Mouse (Mus musculus): ENCODE results near the gene Cd8b1. TPM values are rescaled to one million over a fixed set of nuclear protein-coding genes. Genes with fewer than 3 reads are reported as not detected.

The Cd8b1 gene
- polyA plus RNA-seq (2015; fragmentation: Nextera tagmentation; extraction: Ambion mirVana) = 0.12 TPM in 1 of 2 replicates, not detected in the other

GRCm38 (mm10) chr6:71322491-71322921 lies at the start of gene Cd8b1:
Gene Cd8b1 (plus strand): TSS chr6:71322788.
- Histone ChIP-seq H3K27ac (replicated peaks) (no peak within 1 kb of the TSS), H3K4me1 (no peaks in the 10 kb centered on the region), H3K9me3 (no peaks in the 10 kb centered on the region), H3K4me2 (no peak within 1 kb of the TSS), H3K9ac (no peak within 1 kb of the TSS), H3K27me3 (replicated peaks) (no peaks in the 10 kb centered on the region), H3K4me3 (no peak within 1 kb of the TSS), H3K36me3 (no peaks in the 10 kb centered on the region)
- ATAC-seq (ENCODE audit: extremely low read depth, insufficient number of reproducible peaks, low FRiP score, low TSS enrichment) = no peak
- WGBS = 70% methylated on average over 7 of the region's 7 CpGs

GRCm38 (mm10) chr6:71273715-71274114 lies 48.9 kb upstream of the Cd8b1 start:
- 85% methylated on average over 1 of the region's 1 CpGs for WGBS
- no peak overlapping the region for H3K27ac ChIP-seq (replicated peaks)
- H3K9ac ChIP-seq = no peak overlapping the region
- no peaks in the 10 kb centered on the region for H3K36me3 ChIP-seq
- no peaks in the 10 kb centered on the region for H3K9me3 ChIP-seq
- peaks cover 37% of the 10 kb centered on the region for H3K4me1 ChIP-seq
- ATAC-seq (ENCODE audit: extremely low read depth, insufficient number of reproducible peaks, low FRiP score, low TSS enrichment) = no peak
- H3K27me3 ChIP-seq (replicated peaks) = no peaks in the 10 kb centered on the region
- H3K4me3 ChIP-seq = no peak overlapping the region
- H3K4me2 ChIP-seq = no peak overlapping the region; the same call in 1 of the 2 replicates

- Histone ChIP-seq H3K27me3 (replicated peaks) (no peaks in the 10 kb centered on the region), H3K4me1 (peaks cover 28% of the 10 kb centered on the region), H3K27ac (replicated peaks) (no peak overlapping the region), H3K9me3 (no peaks in the 10 kb centered on the region), H3K4me2 (no peak overlapping the region), H3K4me3 (no peak overlapping the region), H3K9ac (no peak overlapping the region; the same call in 1 of the 2 replicates), H3K36me3 (no peaks in the 10 kb centered on the region)
- 77% methylated on average over 1 of the region's 1 CpGs for WGBS
- no peak for ATAC-seq (ENCODE audit: extremely low read depth, insufficient number of reproducible peaks, low FRiP score, low TSS enrichment)
These were observed 48.0 kb upstream of the Cd8b1 start for GRCm38 (mm10) chr6:71274621-71275020.

- H3K4me2 ChIP-seq = no peak overlapping the region
- H3K36me3 ChIP-seq = peaks cover 17% of the 10 kb centered on the region
- no peak overlapping the region for H3K4me3 ChIP-seq
- H3K4me1 ChIP-seq = no peaks in the 10 kb centered on the region
- no peak overlapping the region for H3K27ac ChIP-seq (replicated peaks)
- ATAC-seq (ENCODE audit: extremely low read depth, insufficient number of reproducible peaks, low FRiP score, low TSS enrichment) = no peak
- 45% methylated on average over 1 of the region's 1 CpGs for WGBS
- H3K9ac ChIP-seq = no peak overlapping the region
- H3K27me3 ChIP-seq (replicated peaks) = no peaks in the 10 kb centered on the region
- H3K9me3 ChIP-seq = no peaks in the 10 kb centered on the region
These were observed 43.2 kb upstream of the Cd8b1 start for GRCm38 (mm10) chr6:71279418-71279817.

GRCm38 (mm10) chr6:71293509-71293908 lies 29.1 kb upstream of the Cd8b1 start:
- WGBS = 83% methylated on average over 14 of the region's 14 CpGs

GRCm38 (mm10) chr6:71295303-71295702 lies 27.3 kb upstream of the Cd8b1 start:
- H3K4me2 ChIP-seq = no peak overlapping the region
- H3K4me3 ChIP-seq = no peak overlapping the region
- H3K27me3 ChIP-seq (replicated peaks) = no peaks in the 10 kb centered on the region
- ATAC-seq (ENCODE audit: extremely low read depth, insufficient number of reproducible peaks, low FRiP score, low TSS enrichment) = no peak
- H3K27ac ChIP-seq (replicated peaks) = no peak overlapping the region
- WGBS = 68% methylated on average over 6 of the region's 6 CpGs
- H3K9ac ChIP-seq = no peak overlapping the region
- no peaks in the 10 kb centered on the region for H3K4me1 ChIP-seq
- H3K9me3 ChIP-seq = no peaks in the 10 kb centered on the region
- no peaks in the 10 kb centered on the region for H3K36me3 ChIP-seq

More at GRCm38 (mm10) chr6:71293509-71293908, 29.1 kb upstream of the Cd8b1 start:
- Histone ChIP-seq H3K4me2 (no peak overlapping the region), H3K9me3 (peaks cover 7% of the 10 kb centered on the region; the same call in 1 of the 2 replicates), H3K27me3 (replicated peaks) (no peaks in the 10 kb centered on the region), H3K36me3 (no peaks in the 10 kb centered on the region), H3K4me3 (no peak overlapping the region), H3K9ac (no peak overlapping the region), H3K27ac (replicated peaks) (no peak overlapping the region), H3K4me1 (no peaks in the 10 kb centered on the region)
- no peak for ATAC-seq (ENCODE audit: extremely low read depth, insufficient number of reproducible peaks, low FRiP score, low TSS enrichment)

GRCm38 (mm10) chr6:71298051-71298450 lies 24.5 kb upstream of the Cd8b1 start:
- Histone ChIP-seq H3K27me3 (replicated peaks) (no peaks in the 10 kb centered on the region), H3K4me2 (no peak overlapping the region), H3K4me3 (no peak overlapping the region), H3K4me1 (0 out of 2 replicates have a peak, but pooled peaks cover 2% of the 10 kb centered on the region), H3K27ac (replicated peaks) (no peak overlapping the region), H3K36me3 (no peaks in the 10 kb centered on the region), H3K9ac (no peak overlapping the region), H3K9me3 (no peaks in the 10 kb centered on the region)
- 58% methylated on average over 2 of the region's 2 CpGs for WGBS
- ATAC-seq (ENCODE audit: extremely low read depth, insufficient number of reproducible peaks, low FRiP score, low TSS enrichment) = no peak

- Histone ChIP-seq H3K4me2 (no peak overlapping the region), H3K4me3 (no peak overlapping the region), H3K27me3 (replicated peaks) (no peaks in the 10 kb centered on the region), H3K9ac (no peak overlapping the region), H3K27ac (replicated peaks) (no peak overlapping the region), H3K9me3 (no peaks in the 10 kb centered on the region), H3K4me1 (0 out of 2 replicates have a peak, but pooled peaks cover 2% of the 10 kb centered on the region), H3K36me3 (no peaks in the 10 kb centered on the region)
- ATAC-seq (ENCODE audit: extremely low read depth, insufficient number of reproducible peaks, low FRiP score, low TSS enrichment) = no peak
- 37% methylated on average over 3 of the region's 3 CpGs for WGBS
These were observed 23.8 kb upstream of the Cd8b1 start for GRCm38 (mm10) chr6:71298751-71299150.

GRCm38 (mm10) chr6:71302097-71302731 lies 20.4 kb upstream of the Cd8b1 start:
- Histone ChIP-seq H3K9me3 (no peaks in the 10 kb centered on the region), H3K36me3 (no peaks in the 10 kb centered on the region), H3K27ac (replicated peaks) (no peak overlapping the region), H3K27me3 (replicated peaks) (no peaks in the 10 kb centered on the region), H3K4me2 (no peak overlapping the region), H3K9ac (no peak overlapping the region), H3K4me3 (no peak overlapping the region), H3K4me1 (0 out of 2 replicates have a peak, but pooled peaks cover 2% of the 10 kb centered on the region)
- ATAC-seq (ENCODE audit: extremely low read depth, insufficient number of reproducible peaks, low FRiP score, low TSS enrichment) = no peak
- WGBS = 48% methylated on average over 6 of the region's 6 CpGs

- no peaks in the 10 kb centered on the region for H3K4me1 ChIP-seq
- H3K36me3 ChIP-seq = no peaks in the 10 kb centered on the region
- H3K27ac ChIP-seq (replicated peaks) = no peak overlapping the region
- WGBS = 80% methylated on average over 8 of the region's 8 CpGs
- no peaks in the 10 kb centered on the region for H3K27me3 ChIP-seq (replicated peaks)
- H3K4me3 ChIP-seq = no peak overlapping the region
- H3K4me2 ChIP-seq = no peak overlapping the region
- H3K9me3 ChIP-seq = no peaks in the 10 kb centered on the region
- no peak overlapping the region for H3K9ac ChIP-seq
- ATAC-seq (ENCODE audit: extremely low read depth, insufficient number of reproducible peaks, low FRiP score, low TSS enrichment) = no peak
These were observed 15.1 kb upstream of the Cd8b1 start for GRCm38 (mm10) chr6:71307486-71307885.

GRCm38 (mm10) chr6:71321826-71322283 lies 733 bp upstream of the Cd8b1 start, which contains the start of gene Smyd1:
Gene Smyd1 (minus strand): TSS chr6:71322233.
- no peak within 1 kb of the TSS for H3K4me3 ChIP-seq
- ATAC-seq (ENCODE audit: extremely low read depth, insufficient number of reproducible peaks, low FRiP score, low TSS enrichment) = no peak
- no peak within 1 kb of the TSS for H3K9ac ChIP-seq
- no peak within 1 kb of the TSS for H3K27ac ChIP-seq (replicated peaks)
- H3K27me3 ChIP-seq (replicated peaks) = no peaks in the 10 kb centered on the region
- WGBS = 75% methylated on average over 3 of the region's 3 CpGs
- H3K9me3 ChIP-seq = no peaks in the 10 kb centered on the region
- H3K4me1 ChIP-seq = no peaks in the 10 kb centered on the region
- H3K36me3 ChIP-seq = no peaks in the 10 kb centered on the region
- no peak within 1 kb of the TSS for H3K4me2 ChIP-seq

GRCm38 (mm10) chr6:71324816-71325215 lies 2.2 kb downstream of the Cd8b1 start:
- ATAC-seq (ENCODE audit: extremely low read depth, insufficient number of reproducible peaks, low FRiP score, low TSS enrichment) = no peak
- no peaks in the 10 kb centered on the region for H3K9me3 ChIP-seq
- H3K27me3 ChIP-seq (replicated peaks) = no peaks in the 10 kb centered on the region
- H3K4me3 ChIP-seq = no peak overlapping the region
- H3K27ac ChIP-seq (replicated peaks) = no peak overlapping the region
- H3K4me2 ChIP-seq = no peak overlapping the region
- H3K4me1 ChIP-seq = no peaks in the 10 kb centered on the region
- WGBS = 81% methylated on average over 9 of the region's 9 CpGs
- H3K36me3 ChIP-seq = no peaks in the 10 kb centered on the region
- H3K9ac ChIP-seq = no peak overlapping the region
